In the genomic region with DNA sequence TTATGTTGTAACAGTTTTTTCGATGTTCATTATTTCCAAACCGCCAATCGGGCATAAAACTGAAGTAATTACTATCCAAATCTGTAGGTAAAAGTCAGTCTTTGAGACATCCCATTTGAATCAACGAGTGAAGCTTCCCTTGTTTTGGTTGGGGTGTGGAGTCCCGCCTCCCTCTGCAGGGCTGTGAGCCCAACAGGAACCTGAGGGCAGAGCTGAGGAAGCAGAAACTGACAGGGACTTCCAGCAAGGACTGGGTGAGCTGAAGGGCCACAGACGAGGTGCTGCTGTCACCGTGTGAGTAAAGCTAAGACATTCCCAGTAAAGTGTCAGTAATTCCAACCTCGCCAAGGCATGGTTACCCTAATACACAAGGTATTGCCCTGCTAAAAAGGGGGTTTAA, we compare ENCODE assay signal across 19 mouse cellular contexts.
DNase-seq lines count a peak whose midpoint lies in the region; ATAC-seq and TF ChIP-seq lines count a peak whose summit lies in the region.
"Had no signal": no experiment of that assay in that cellular context is flagged by ENCODE, and none has a peak within 500 bp of the region (broad histone marks: within the 10 kb centered on the region; RNA-seq: fewer than 3 reads in every experiment).

No protein-coding gene starts in this region.

- intact Hi-C loops in gastrocnemius, postnatal 14 days (cut with DNase I; ENCODE audit: low total_unique reads) = no loop called here

- DNase-seq in kidney, adult 2 months = peak; percentile 48
- peak; percentile 27 for DNase-seq in lung, postnatal 10 days
- DNase-seq in lung, adult 2 months = no peak
- peak; percentile 27 to 50 for DNase-seq in kidney, postnatal 36 days
- DNase-seq in layer of hippocampus, postnatal 10 days (ENCODE audit: low spot score in 2 of 2) = no peak
- DNase-seq in gastrocnemius, postnatal 14 days = no peak
- DNase-seq: cerebellum, adult 9-10 months; heart, postnatal 36 days; layer of hippocampus, postnatal 36 days had no signal

- WGBS in kidney, adult 2 months = 47% methylated on average over 8 of the region's 8 CpGs
- WGBS in kidney, embryonic 14.5 days = 49% methylated on average over 8 of the region's 8 CpGs
- 41% methylated on average over 8 of the region's 8 CpGs for WGBS in lung, adult 2 months

- H3K27me3 ChIP-seq in kidney, adult 2 months (replicated peaks; ENCODE audit: control insufficient read depth, insufficient read depth, low read length) = no peaks in the 10 kb centered on the region
- no peaks in the 10 kb centered on the region for H3K27me3 ChIP-seq in kidney, embryonic 14.5 days (ENCODE audit: control insufficient read depth, insufficient read depth, low read length)
- H3K27me3 ChIP-seq: embryonic facial prominence, embryonic 13.5 days; heart, embryonic 13.5 days; hindbrain, embryonic 15.5 days; intestine, embryonic 15.5 days; midbrain, embryonic 13.5 days had no signal

- H3K4me2 ChIP-seq in kidney, embryonic 14.5 days (replicated peaks; ENCODE audit: low read depth, low read length) = no peak overlapping the region
- H3K4me2 ChIP-seq: embryonic facial prominence, embryonic 13.5 days; heart, embryonic 13.5 days; hindbrain, embryonic 15.5 days; intestine, embryonic 15.5 days; midbrain, embryonic 13.5 days had no signal

- no peak overlapping the region for H3K9ac ChIP-seq in kidney, embryonic 14.5 days (ENCODE audit: low read depth, low read length)
- H3K9ac ChIP-seq: embryonic facial prominence, embryonic 13.5 days; heart, embryonic 13.5 days; hindbrain, embryonic 15.5 days; intestine, embryonic 15.5 days; midbrain, embryonic 13.5 days had no signal

- TF ChIP-seq CTCF in kidney, adult 2 months (conservative IDR thresholded peaks at IDR 0.05; ENCODE audit: insufficient read depth, insufficient read length, low read depth, low read length) = no peak
- no peak for TF ChIP-seq CTCF in lung, adult 2 months (IDR thresholded peaks at IDR 0.05; ENCODE audit: insufficient read depth, low read length)

- no peak for TF ChIP-seq POLR2A in kidney, adult 2 months (IDR thresholded peaks at IDR 0.05; ENCODE audit: low read depth, low read length)
- TF ChIP-seq POLR2A in lung, adult 2 months (IDR thresholded peaks at IDR 0.05; ENCODE audit: borderline replicate concordance, extremely low read depth, low read depth, low read length) = no peak

- no peaks in the 10 kb centered on the region for H3K4me1 ChIP-seq in kidney, adult 2 months (ENCODE audit: control insufficient read depth, insufficient read depth, low read length)
- H3K4me1 ChIP-seq in kidney, embryonic 14.5 days (ENCODE audit: control insufficient read depth, insufficient read depth, low read length) = peaks cover 7% of the 10 kb centered on the region; the same call in 1 of the 2 replicates
- peaks cover 5% of the 10 kb centered on the region for H3K4me1 ChIP-seq in lung, adult 2 months (ENCODE audit: control insufficient read depth, insufficient read depth, low read length)

- no peak overlapping the region for H3K4me3 ChIP-seq in kidney, adult 2 months (ENCODE audit: insufficient read depth, low read depth, low read length)
- no peak overlapping the region for H3K4me3 ChIP-seq in kidney, embryonic 14.5 days (ENCODE audit: low read length)
- H3K4me3 ChIP-seq in lung, adult 2 months (replicated peaks; ENCODE audit: extremely low read depth, low read depth, low read length) = no peak overlapping the region
- H3K4me3 ChIP-seq: embryonic facial prominence, embryonic 13.5 days; heart, embryonic 13.5 days; hindbrain, embryonic 15.5 days; intestine, embryonic 15.5 days; midbrain, embryonic 13.5 days had no signal

- no peak overlapping the region for H3K27ac ChIP-seq in kidney, adult 2 months (ENCODE audit: insufficient read depth, low read depth, low read length)
- no peak overlapping the region for H3K27ac ChIP-seq in kidney, embryonic 14.5 days (ENCODE audit: low read depth, low read length)
- H3K27ac ChIP-seq: embryonic facial prominence, embryonic 13.5 days; hindbrain, embryonic 15.5 days; intestine, embryonic 15.5 days; macrophage; midbrain, embryonic 13.5 days had no signal

- H3K9me3 ChIP-seq in kidney, embryonic 14.5 days (ENCODE audit: control insufficient read depth, low read length) = no peaks in the 10 kb centered on the region
- H3K9me3 ChIP-seq: embryonic facial prominence, embryonic 13.5 days; heart, embryonic 13.5 days; hindbrain, embryonic 15.5 days; intestine, embryonic 15.5 days; midbrain, embryonic 13.5 days had no signal

- H3K36me3 ChIP-seq in kidney, adult 2 months (ENCODE audit: control insufficient read depth, insufficient read depth, low read length) = no peaks in the 10 kb centered on the region
- H3K36me3 ChIP-seq in kidney, embryonic 14.5 days (ENCODE audit: control insufficient read depth, insufficient read depth, low read length) = no peaks in the 10 kb centered on the region
- H3K36me3 ChIP-seq: embryonic facial prominence, embryonic 13.5 days; heart, embryonic 13.5 days; hindbrain, embryonic 15.5 days; intestine, embryonic 15.5 days; midbrain, embryonic 13.5 days had no signal

- no peak for ATAC-seq in kidney, embryonic 14.5 days (ENCODE audit: low FRiP score, low TSS enrichment)
- ATAC-seq in common myeloid progenitor, adult 5-6 weeks (replicated peaks; ENCODE audit: low read depth, poor library complexity, severe bottlenecking) = peak; percentile 73
- ATAC-seq: activated CD4-positive, CD25-positive, alpha-beta regulatory T cell, adult 4 months; forebrain, embryonic 16.5 days; intestine, embryonic 15.5 days; midbrain, embryonic 13.5 days had no signal

Comparison
In these comparisons a context has a peak if more than half of its experiments do, and no peak if none do; other contexts are left out.
1. DNase-seq: peak in kidney, adult 2 months (single experiment), lung, postnatal 10 days (single experiment) and kidney, postnatal 36 days (2 of 2); none in lung, adult 2 months (single experiment), layer of hippocampus, postnatal 10 days (0 of 2) and gastrocnemius, postnatal 14 days (single experiment).